Mouse (Mus musculus): Measurements from ENCODE around the gene Nmnat3.

DNA sequence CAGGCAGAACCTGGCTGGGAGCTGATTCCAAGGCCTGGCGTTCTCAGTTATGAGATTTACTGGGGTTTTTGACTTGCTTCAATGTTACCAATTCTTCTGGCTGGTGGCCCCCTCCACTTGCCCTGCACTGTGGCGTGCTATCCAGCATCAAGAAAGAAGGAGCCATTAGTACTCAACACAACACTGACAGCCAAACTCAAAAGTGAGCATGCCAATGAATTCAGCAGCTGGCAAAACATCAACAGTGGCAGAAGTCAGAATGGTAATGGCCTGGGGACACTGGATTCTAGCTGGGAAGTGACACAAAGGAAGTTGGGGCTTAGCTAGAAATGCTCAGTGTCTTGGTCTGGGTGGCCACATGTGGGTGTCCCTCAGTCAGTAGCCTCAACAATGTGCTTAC is 43.8 kb upstream of the Nmnat3 start:
- TF ChIP-seq ZNF384 (IDR thresholded peaks at IDR 0.05; ENCODE audit: low read depth, low read length) (no peak), HCFC1 (IDR thresholded peaks at IDR 0.05; ENCODE audit: borderline replicate concordance, insufficient read depth, low read length) (no peak), CHD2 (IDR thresholded peaks at IDR 0.05; ENCODE audit: low read depth, low read length) (no peak), MAFK (IDR thresholded peaks at IDR 0.05; ENCODE audit: insufficient read depth, low read depth, low read length) (no peak), ZC3H11A (IDR thresholded peaks at IDR 0.05; ENCODE audit: borderline replicate concordance, low read depth, low read length) (no peak)
